Mouse (Mus musculus) heart, postnatal 0 days (tissue): ENCODE data around the gene Spata17. TPM values are rescaled to one million over a fixed set of nuclear protein-coding genes. Genes with fewer than 3 reads are reported as not detected.

Source experiments
- ATAC-seq: fragments of 200-750 bp; cut with Nextera tagmentation; 2 replicates; pipeline ENCODE4 v1.8.0; 2017; ENCODE audit warnings: low read depth, moderate number of reproducible peaks, moderate library complexity; ENCODE audit not compliant: insufficient read depth
- DNase-seq: peaks from one replicate; pipeline ENCODE4 v3.0.0-alpha.2; 2016; ENCODE audit warnings: low spot score
- H3K27ac ChIP-seq: fragments of 300-500 bp; sonication (generic); 2 replicates; pipeline ENCODE4 v1.5.1; 2014; ENCODE audit warnings: low read depth, mild to moderate bottlenecking
- H3K27me3 ChIP-seq: fragments of 300-500 bp; sonication (generic); 2 replicates; pipeline ENCODE4 v1.6.1; 2014; ENCODE audit warnings: low read length, mixed read lengths; ENCODE audit not compliant: control insufficient read depth, insufficient read depth
- H3K36me3 ChIP-seq: fragments of 300-500 bp; sonication (generic); replicated peaks from 2 replicates; pipeline ENCODE4 v1.6.1; 2014; ENCODE audit warnings: low read length, mixed read lengths; ENCODE audit not compliant: control insufficient read depth, insufficient read depth
- H3K4me1 ChIP-seq: fragments of 300-500 bp; sonication (generic); 2 replicates; pipeline ENCODE4 v1.6.1; 2014; ENCODE audit warnings: antibody characterized with exemption; ENCODE audit not compliant: control insufficient read depth, insufficient read depth
- H3K4me2 ChIP-seq: fragments of 300-500 bp; sonication (generic); 2 replicates; pipeline ENCODE4 v1.6.1; 2014; ENCODE audit warnings: low read depth, mild to moderate bottlenecking, low read length, moderate library complexity
- H3K4me3 ChIP-seq: fragments of 300-500 bp; sonication (generic); 2 replicates; pipeline ENCODE4 v1.5.1; 2014; ENCODE audit warnings: low read depth, low read length
- H3K9ac ChIP-seq: fragments of 300-500 bp; sonication (generic); replicated peaks from 2 replicates; pipeline ENCODE4 v1.6.1; 2014; ENCODE audit warnings: low read depth, low read length, mixed read lengths
- H3K9me3 ChIP-seq: fragments of 300-500 bp; sonication (generic); replicated peaks from 2 replicates; pipeline ENCODE4 v1.6.1; 2016; ENCODE audit warnings: low read length; ENCODE audit not compliant: control insufficient read depth
- CTCF ChIP-seq: IDR thresholded peaks from 2 replicates; pipeline ENCODE4 v1.5.1; 2016; ENCODE audit warnings: antibody characterized with exemption, control low read depth, low read depth
- EP300 ChIP-seq: IDR thresholded peaks from 2 replicates; pipeline ENCODE4 v1.6.1; 2016; ENCODE audit warnings: antibody characterized with exemption, low read depth
- WGBS: fragments of 180-500 bp; shearing (Covaris S2); extraction: QIAGEN DNeasy Blood & Tissue Kit; methylation state at CpG from one replicate; pipeline ENCODE4 v1.1.7; 2014; 5-methylcytosine and 5-hydroxymethylcytosine counted together
- polyA plus RNA-seq: library from polyadenylated mRNA; unstranded; fragments of >200 nt; fragmentation: Nextera tagmentation; extraction: Ambion mirVana; gene quantifications from 2 replicates; pipeline ENCODE4 v1.2.1, GENCODE M21; 2015
- total RNA-seq: library from RNA; depleted of rRNA; stranded (reverse); fragments of >200 nt; gene quantifications from 2 replicates; pipeline ENCODE4 v1.2.3, GENCODE M21; 2014; ENCODE audit warnings: low replicate concordance

Spata17 gene
- total and polyA plus RNA-seq, 2 experiments from 2014 or later = 0.15 to 1.1 TPM

GRCm38 (mm10) chr1:187240304-187240703 is 25.0 kb upstream of the Spata17 start:
- Histone ChIP-seq H3K4me3 (no peak overlapping the region), H3K4me1 (peaks cover 5% of the 10 kb centered on the region; the same call in 1 of the 2 replicates), H3K27me3 (no peaks in the 10 kb centered on the region), H3K4me2 (no peak overlapping the region), H3K9ac (no peak overlapping the region), H3K9me3 (no peaks in the 10 kb centered on the region), H3K36me3 (0 out of 2 replicates have a peak, but pooled peaks cover 4% of the 10 kb centered on the region), H3K27ac (no peak overlapping the region)
- TF ChIP-seq EP300 = no peak
- TF ChIP-seq CTCF = no peak
- ATAC-seq = no peak
- no peak for DNase-seq
- 93% methylated on average over 3 of the region's 3 CpGs for WGBS

DNA sequence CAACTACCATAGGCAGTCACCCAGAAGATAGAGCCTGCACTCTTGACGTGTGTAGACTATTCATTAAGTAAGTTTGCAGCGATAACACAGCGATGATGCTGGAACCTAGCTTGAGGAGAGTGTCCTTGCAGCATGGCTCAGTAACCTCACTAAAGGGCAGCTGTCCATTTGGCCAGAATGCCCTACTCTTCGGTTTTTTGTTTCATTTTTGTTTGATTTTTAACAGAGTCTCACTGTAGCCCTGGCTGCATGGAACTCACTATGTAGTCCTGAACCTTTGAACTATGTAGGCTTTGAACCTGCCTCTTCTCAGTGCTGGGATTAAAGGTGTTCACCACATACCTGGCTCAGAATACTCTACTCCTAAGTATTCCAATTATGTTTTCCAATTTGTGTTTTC is 22.8 kb upstream of the Spata17 start:
- Histone ChIP-seq H3K27me3 (no peaks in the 10 kb centered on the region), H3K4me3 (no peak overlapping the region), H3K9ac (no peak overlapping the region), H3K27ac (no peak overlapping the region), H3K9me3 (no peaks in the 10 kb centered on the region), H3K36me3 (peaks cover 14% of the 10 kb centered on the region), H3K4me2 (no peak overlapping the region), H3K4me1 (peaks cover 5% of the 10 kb centered on the region; the same call in 1 of the 2 replicates)
- ATAC-seq (no peak), DNase-seq (no peak)
- TF ChIP-seq EP300 (no peak), CTCF (no peak)
- WGBS = 93% methylated on average over 4 of the region's 4 CpGs

GRCm38 (mm10) chr1:187236296-187236695 is 21.0 kb upstream of the Spata17 start:
- Histone ChIP-seq H3K4me3 (no peak overlapping the region), H3K4me2 (no peak overlapping the region), H3K9ac (no peak overlapping the region), H3K27me3 (no peaks in the 10 kb centered on the region), H3K27ac (no peak overlapping the region), H3K4me1 (peaks cover 5% of the 10 kb centered on the region; the same call in 1 of the 2 replicates), H3K9me3 (no peaks in the 10 kb centered on the region), H3K36me3 (peaks cover 20% of the 10 kb centered on the region)
- DNase-seq (no peak), ATAC-seq (no peak)
- no peak for TF ChIP-seq EP300
- TF ChIP-seq CTCF = no peak
- WGBS = 62% methylated on average over 6 of the region's 6 CpGs

DNA sequence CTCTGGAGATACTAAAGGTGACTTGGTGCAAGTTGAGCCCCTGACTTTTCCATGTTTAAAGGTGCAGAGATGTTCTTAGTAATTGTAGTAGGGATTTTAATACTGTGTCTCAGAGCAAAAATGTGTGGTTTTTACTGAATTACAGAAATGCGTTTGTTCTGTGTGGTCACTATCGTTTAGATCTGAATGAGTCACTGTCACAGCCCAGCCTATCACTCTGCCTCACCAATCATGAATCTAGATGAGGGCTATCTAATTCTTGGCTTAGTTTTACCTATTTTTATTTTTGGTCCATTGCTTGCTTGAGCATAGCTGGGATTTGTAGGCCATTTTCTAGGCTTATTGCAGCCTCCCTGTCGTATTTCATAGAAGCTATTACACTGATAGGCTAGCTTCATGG is 19.9 kb upstream of the Spata17 start:
- no peak for TF ChIP-seq CTCF
- no peak for TF ChIP-seq EP300
- ATAC-seq = no peak

GRCm38 (mm10) chr1:187232996-187233615 is 17.8 kb upstream of the Spata17 start:
- Histone ChIP-seq H3K4me3 (no peak overlapping the region), H3K36me3 (peaks cover 23% of the 10 kb centered on the region), H3K9me3 (no peaks in the 10 kb centered on the region), H3K4me1 (peaks cover 5% of the 10 kb centered on the region; the same call in 1 of the 2 replicates), H3K27me3 (no peaks in the 10 kb centered on the region), H3K4me2 (no peak overlapping the region), H3K27ac (no peak overlapping the region), H3K9ac (no peak overlapping the region)
- 70% methylated on average over 7 of the region's 7 CpGs for WGBS
- ATAC-seq (no peak), DNase-seq (no peak)
- TF ChIP-seq EP300 (no peak), CTCF (no peak)

More for the DNA sequence above, 19.9 kb upstream of the Spata17 start:
- Histone ChIP-seq H3K9me3 (no peaks in the 10 kb centered on the region), H3K9ac (no peak overlapping the region), H3K4me1 (peaks cover 5% of the 10 kb centered on the region; the same call in 1 of the 2 replicates), H3K4me2 (no peak overlapping the region), H3K4me3 (no peak overlapping the region), H3K36me3 (peaks cover 20% of the 10 kb centered on the region), H3K27ac (no peak overlapping the region), H3K27me3 (no peaks in the 10 kb centered on the region)
- WGBS = 90% methylated on average over 3 of the region's 3 CpGs
- no peak for DNase-seq
